Comparison of ENCODE assay signal across 9 mouse cellular contexts in genomic region chr1:131573721-131574120, GRCm38 (mm10). TPM values are rescaled to one million over a fixed set of nuclear protein-coding genes. Genes with fewer than 3 reads are reported as not detected.
DNase-seq lines count a peak whose midpoint lies in the region; ATAC-seq and TF ChIP-seq lines count a peak whose summit lies in the region.
"Had no signal": no experiment of that assay in that cellular context is flagged by ENCODE, and none has a peak within 500 bp of the region (broad histone marks: within the 10 kb centered on the region; RNA-seq: fewer than 3 reads in every experiment).

No protein-coding gene starts in this region.

- no peak for TF ChIP-seq CTCF in liver, adult 2 months (IDR thresholded peaks at IDR 0.05; ENCODE audit: low read depth, low read length)

- H3K27me3 ChIP-seq in heart, embryonic 16.5 days (ENCODE audit: control insufficient read depth, insufficient read depth, low read length): no peaks in the 10 kb centered on the region
- H3K27me3 ChIP-seq in liver, adult 2 months (ENCODE audit: control insufficient read depth, insufficient read depth, low read length): no peaks in the 10 kb centered on the region
- H3K27me3 ChIP-seq: neural tube, embryonic 13.5 days had no signal

- no peak overlapping the region for H3K27ac ChIP-seq in heart, embryonic 16.5 days (ENCODE audit: low read length)
- H3K27ac ChIP-seq in liver, adult 2 months (replicated peaks; ENCODE audit: insufficient read depth, low read depth, low read length): no peak overlapping the region
- H3K27ac ChIP-seq: neural tube, embryonic 13.5 days had no signal

- H3K4me1 ChIP-seq in heart, embryonic 16.5 days (ENCODE audit: control insufficient read depth, insufficient read depth, low read length): no peaks in the 10 kb centered on the region
- no peaks in the 10 kb centered on the region for H3K4me1 ChIP-seq in liver, adult 2 months (ENCODE audit: control insufficient read depth, insufficient read depth, low read length)
- H3K4me1 ChIP-seq: neural tube, embryonic 13.5 days had no signal

- H3K36me3 ChIP-seq in heart, embryonic 16.5 days (ENCODE audit: control insufficient read depth, insufficient read depth): no peaks in the 10 kb centered on the region
- H3K36me3 ChIP-seq in liver, adult 2 months (ENCODE audit: control insufficient read depth, insufficient read depth, low read length): no peaks in the 10 kb centered on the region
- H3K36me3 ChIP-seq: neural tube, embryonic 13.5 days had no signal

- H3K9ac ChIP-seq in heart, embryonic 16.5 days (ENCODE audit: low read length): no peak overlapping the region
- no peak overlapping the region for H3K9ac ChIP-seq in liver, adult 2 months (ENCODE audit: low read depth, low read length)
- H3K9ac ChIP-seq: neural tube, embryonic 13.5 days had no signal

- intact Hi-C loops in heart, postnatal 25 days (cut with DNase I): no loop called here

- no peaks in the 10 kb centered on the region for H3K9me3 ChIP-seq in heart, embryonic 16.5 days (replicated peaks; ENCODE audit: control insufficient read depth, low read length)
- H3K9me3 ChIP-seq: neural tube, embryonic 13.5 days had no signal

- 86% methylated on average over 14 of the region's 14 CpGs for WGBS in heart, embryonic 16.5 days
- WGBS in liver, adult 2 months: 92% methylated on average over 14 of the region's 14 CpGs

- H3K79me2 ChIP-seq in liver, adult 2 months (ENCODE audit: control insufficient read depth, insufficient read depth, low read length): no peaks in the 10 kb centered on the region

- TF ChIP-seq POLR2A in liver, adult 2 months (IDR thresholded peaks at IDR 0.05; ENCODE audit: extremely low read depth, insufficient read depth, low read length): no peak

- peak; percentile 77 for ATAC-seq in heart, embryonic 16.5 days (replicated peaks; ENCODE audit: extremely low read depth, insufficient read depth, low FRiP score)

- H3K4me2 ChIP-seq in heart, embryonic 16.5 days (ENCODE audit: low read depth, low read length): no peak overlapping the region
- H3K4me2 ChIP-seq: neural tube, embryonic 13.5 days had no signal

- DNase-seq in heart, postnatal 25 days (ENCODE audit: low spot score): no peak
- DNase-seq in thymus, postnatal 10 days (ENCODE audit: low spot score in 2 of 2): peak; percentile 11 to 32
- DNase-seq in thymus, postnatal 36 days: no peak
- DNase-seq in embryo, embryonic 11.5 days (ENCODE audit: low read depth, low spot score): peak; percentile 63
- DNase-seq in liver, adult 2 months (ENCODE audit: extremely low read depth, low read depth, low spot score): peak; percentile 27
- DNase-seq in T-cell, adult 2 months (ENCODE audit: low spot score): no peak
- DNase-seq in natural killer cell, adult 2 months (ENCODE audit: low spot score in 2 of 2): no peak

- no peak overlapping the region for H3K4me3 ChIP-seq in heart, embryonic 16.5 days (ENCODE audit: low read length)
- H3K4me3 ChIP-seq in liver, adult 2 months (ENCODE audit: insufficient read depth, low read depth, low read length): no peak overlapping the region
- H3K4me3 ChIP-seq: neural tube, embryonic 13.5 days had no signal

RNA-seq across cellular contexts. Expression of gene Avpr1b, which starts 25.3 kb away (rescaled TPM):
- polyA plus RNA-seq in heart, embryonic 16.5 days (2015; fragmentation: Nextera tagmentation; extraction: Ambion mirVana): not detected in 2 replicates
- not detected for total RNA-seq in heart, postnatal 25 days (2021)
- not detected in 2 replicates for total RNA-seq in liver, adult 2 months (2014; rRNA removed)
- not detected in 2 replicates for polyA plus RNA-seq in liver, adult 2 months (2012; rRNA removed)
- polyA plus RNA-seq: neural tube, embryonic 13.5 days had no signal

RNA-seq across cellular contexts. Expression of gene Fam72a, which starts 46.0 kb away (rescaled TPM):
- polyA plus RNA-seq in heart, embryonic 16.5 days (2015; fragmentation: Nextera tagmentation; extraction: Ambion mirVana): 2.4 and 3.2 TPM in 2 replicates
- total RNA-seq in heart, postnatal 25 days (2021): under 1 TPM; 0.73 to 0.88 TPM
- total RNA-seq in liver, adult 2 months (2014; rRNA removed): 0.65 and 1.0 TPM in 2 replicates
- polyA plus RNA-seq in liver, adult 2 months (2012; rRNA removed): 0.19 and 0.24 TPM in 2 replicates

RNA-seq across cellular contexts. Expression of gene Srgap2, which starts 46.6 kb away (rescaled TPM):
- polyA plus RNA-seq in heart, embryonic 16.5 days (2015; fragmentation: Nextera tagmentation; extraction: Ambion mirVana): 13.3 and 16.6 TPM in 2 replicates
- 10 to 100 TPM; 22.8 to 24.3 TPM for total RNA-seq in heart, postnatal 25 days (2021)
- 6.6 and 10.6 TPM in 2 replicates for total RNA-seq in liver, adult 2 months (2014; rRNA removed)
- polyA plus RNA-seq in liver, adult 2 months (2012; rRNA removed): 5.8 and 7.4 TPM in 2 replicates

Comparison
In these comparisons a context has a peak if more than half of its experiments do, and no peak if none do; other contexts are left out.
1. DNase-seq: peak in thymus, postnatal 10 days (2 of 2), embryo, embryonic 11.5 days (single experiment) and liver, adult 2 months (single experiment); none in heart, postnatal 25 days (single experiment), thymus, postnatal 36 days (0 of 2), T-cell, adult 2 months (single experiment) and natural killer cell, adult 2 months (0 of 2).